Mouse (Mus musculus) neural tube, embryonic 12.5 days (tissue): ENCODE results near the gene Grm7. TPM values are rescaled to one million over a fixed set of nuclear protein-coding genes. Genes with fewer than 3 reads are reported as not detected.

Experiments used
- ATAC-seq: fragments of 200-750 bp; cut with Nextera tagmentation; 2 replicates; pipeline ENCODE4 v1.8.0; 2017; ENCODE audit warnings: low read depth, mild to moderate bottlenecking, moderate TSS enrichment, moderate library complexity; ENCODE audit not compliant: low FRiP score
- H3K27ac ChIP-seq: fragments of 300-500 bp; sonication (generic); 2 replicates; pipeline ENCODE4 v1.5.1; 2016
- H3K27me3 ChIP-seq: fragments of 300-500 bp; sonication (generic); replicated peaks from 2 replicates; pipeline ENCODE4 v1.6.1; 2016; ENCODE audit warnings: mild to moderate bottlenecking
- H3K36me3 ChIP-seq: fragments of 300-500 bp; sonication (generic); 2 replicates; pipeline ENCODE4 v1.6.1; 2016; ENCODE audit warnings: mild to moderate bottlenecking
- H3K4me1 ChIP-seq: fragments of 300-500 bp; sonication (generic); 2 replicates; pipeline ENCODE4 v1.6.1; 2016
- H3K4me2 ChIP-seq: fragments of 300-500 bp; sonication (generic); replicated peaks from 2 replicates; pipeline ENCODE4 v1.6.1; 2016; ENCODE audit warnings: mild to moderate bottlenecking
- H3K4me3 ChIP-seq: fragments of 300-500 bp; sonication (generic); 2 replicates; pipeline ENCODE4 v1.5.1; 2016
- H3K9ac ChIP-seq: fragments of 300-500 bp; sonication (generic); 2 replicates; pipeline ENCODE4 v1.6.1; 2016; ENCODE audit warnings: mild to moderate bottlenecking
- H3K9me3 ChIP-seq: fragments of 300-500 bp; sonication (generic); 2 replicates; pipeline ENCODE4 v1.6.1; 2016; ENCODE audit warnings: mild to moderate bottlenecking
- WGBS: fragments of 180-500 bp; shearing (Covaris S2); methylation state at CpG from one replicate; pipeline ENCODE4 v1.1.7; 2016; 5-methylcytosine and 5-hydroxymethylcytosine counted together
- polyA plus RNA-seq: library from polyadenylated mRNA; unstranded; fragments of >200 nt; fragmentation: Nextera tagmentation; extraction: Ambion mirVana; gene quantifications from 2 replicates; pipeline ENCODE4 v1.2.1, GENCODE M21; 2016

The Grm7 gene
- 4.0 and 5.3 TPM in 2 replicates for polyA plus RNA-seq

DNA sequence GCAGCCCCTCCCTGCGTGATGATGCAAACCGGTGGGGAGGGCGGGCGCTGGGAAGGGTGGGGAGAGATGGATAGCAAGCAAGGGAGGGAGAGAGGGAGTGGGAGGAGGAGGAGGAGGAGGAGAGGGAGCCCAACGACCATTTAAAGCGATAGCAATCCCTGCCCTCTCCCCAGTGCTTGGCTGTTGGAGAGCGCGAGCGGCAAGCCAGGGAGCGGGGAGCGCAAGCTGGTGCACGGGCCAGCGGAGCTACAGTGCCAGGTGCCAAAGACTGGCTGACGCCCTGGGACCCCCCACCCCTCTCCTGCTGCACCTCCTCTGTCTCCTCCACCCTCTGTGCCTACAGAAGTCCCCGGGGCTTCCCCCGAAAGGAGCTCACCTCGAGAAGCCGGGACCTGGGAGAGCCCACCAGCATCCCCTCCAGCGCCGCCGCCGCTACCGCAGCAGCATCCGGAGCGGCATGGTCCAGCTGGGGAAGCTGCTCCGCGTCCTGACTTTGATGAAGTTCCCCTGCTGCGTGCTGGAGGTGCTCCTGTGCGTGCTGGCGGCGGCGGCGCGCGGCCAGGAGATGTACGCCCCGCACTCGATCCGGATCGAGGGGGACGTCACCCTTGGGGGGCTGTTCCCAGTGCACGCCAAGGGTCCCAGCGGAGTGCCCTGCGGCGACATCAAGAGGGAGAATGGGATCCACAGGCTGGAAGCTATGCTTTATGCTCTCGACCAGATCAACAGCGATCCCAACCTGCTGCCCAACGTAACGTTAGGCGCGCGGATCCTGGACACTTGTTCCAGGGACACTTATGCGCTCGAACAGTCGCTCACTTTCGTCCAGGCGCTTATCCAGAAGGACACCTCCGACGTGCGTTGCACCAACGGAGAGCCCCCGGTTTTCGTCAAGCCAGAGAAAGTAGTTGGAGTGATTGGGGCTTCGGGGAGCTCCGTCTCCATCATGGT, at the start of gene Grm7:
Gene Grm7 (plus strand): TSS at position 171 of the 951 bp plus-strand sequence.
- under 1% methylated on average over 62 of the region's 65 CpGs for WGBS
- Histone ChIP-seq H3K36me3 (no peaks in the 10 kb centered on the region), H3K27me3 (peaks cover 51% of the 10 kb centered on the region)

DNA sequence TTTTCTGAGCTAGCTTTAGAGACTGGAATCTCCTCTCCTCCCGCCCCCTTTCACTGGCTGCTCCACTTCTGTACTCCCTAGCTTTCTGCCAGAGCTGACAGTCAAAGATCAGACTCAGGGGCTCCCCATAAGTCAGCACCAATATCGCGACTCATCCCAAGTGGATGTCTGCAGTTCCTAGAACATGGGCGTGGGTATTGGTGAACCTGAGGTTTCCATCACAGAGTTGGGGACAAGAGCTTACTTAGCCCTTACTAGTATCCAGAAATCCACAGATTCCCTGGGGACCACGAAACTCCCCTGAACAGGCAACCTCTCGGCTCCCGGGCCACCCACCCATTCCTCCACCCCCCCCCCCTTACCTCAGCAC, 355 bp upstream of the Grm7 start:
- WGBS = under 1% methylated on average over 7 of the region's 7 CpGs
- ATAC-seq = no peak; the same call in 1 of the 2 replicates
- Histone ChIP-seq H3K9ac (peak overlapping the region; percentile 56), H3K27me3 (peaks cover 51% of the 10 kb centered on the region), H3K36me3 (no peaks in the 10 kb centered on the region), H3K4me2 (peak overlapping the region; percentile 93), H3K4me3 (peak overlapping the region; percentile 58), H3K27ac (no peak overlapping the region), H3K9me3 (no peaks in the 10 kb centered on the region), H3K4me1 (peaks cover 4% of the 10 kb centered on the region; the same call in 1 of the 2 replicates)

More for the DNA sequence above, at the start of gene Grm7:
- peak; percentile 86 for ATAC-seq
- H3K4me3 ChIP-seq = peak within 1 kb of the TSS; percentile 58
- H3K9ac ChIP-seq = peak within 1 kb of the TSS; percentile 56
- peak within 1 kb of the TSS; percentile 93 for H3K4me2 ChIP-seq
- H3K9me3 ChIP-seq = no peaks in the 10 kb centered on the region
- no peak within 1 kb of the TSS for H3K27ac ChIP-seq
- H3K4me1 ChIP-seq = peaks cover 4% of the 10 kb centered on the region; the same call in 1 of the 2 replicates

DNA sequence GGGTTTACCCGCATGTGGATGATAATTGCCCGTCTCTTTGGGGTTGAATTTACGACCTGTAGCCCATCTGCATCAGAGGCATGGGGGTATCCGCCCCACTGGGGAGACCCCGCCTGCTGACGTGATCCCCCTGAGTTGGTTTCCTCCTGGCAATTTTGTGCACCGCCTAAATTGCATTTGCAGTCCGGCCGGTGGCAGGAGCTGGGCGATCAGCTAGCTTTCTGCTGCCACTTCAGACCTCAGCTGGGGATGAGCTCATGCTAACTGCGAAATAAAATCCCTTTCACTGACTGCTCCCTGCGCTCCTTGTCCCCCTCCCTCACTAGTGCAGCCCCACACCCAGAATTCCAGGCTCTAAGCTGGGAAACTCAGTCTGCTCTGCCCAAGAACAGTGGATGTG, 1.5 kb downstream of the Grm7 start:
- Histone ChIP-seq H3K4me1 (peaks cover 4% of the 10 kb centered on the region; the same call in 1 of the 2 replicates), H3K36me3 (no peaks in the 10 kb centered on the region), H3K27me3 (peaks cover 51% of the 10 kb centered on the region), H3K4me2 (peak overlapping the region; percentile 93), H3K9ac (no peak overlapping the region), H3K9me3 (no peaks in the 10 kb centered on the region), H3K27ac (no peak overlapping the region), H3K4me3 (peak overlapping the region; percentile 58)
- WGBS = under 1% methylated on average over 12 of the region's 12 CpGs
- ATAC-seq = no peak

DNA sequence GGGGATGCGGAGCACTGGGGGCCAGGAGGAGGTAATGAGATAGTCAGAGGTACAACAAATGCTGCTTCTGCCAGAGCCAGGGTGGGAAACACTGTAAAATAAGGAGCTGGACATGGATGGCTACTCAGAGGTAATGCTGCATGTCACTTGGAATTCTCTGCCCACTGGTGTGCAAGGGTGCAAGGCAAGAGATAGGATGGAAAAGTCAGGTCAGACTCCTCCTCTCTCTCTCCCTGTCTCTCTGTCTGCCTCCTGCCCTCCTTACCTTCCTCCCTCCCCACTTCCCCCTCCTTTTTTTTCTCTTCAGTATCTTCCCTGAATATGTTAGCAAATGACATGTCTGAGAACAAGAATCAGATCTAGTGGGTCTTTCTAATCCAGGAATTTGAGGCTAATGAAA, 3.8 kb downstream of the Grm7 start:
- Histone ChIP-seq H3K4me3 (no peak overlapping the region), H3K27me3 (peaks cover 41% of the 10 kb centered on the region), H3K36me3 (no peaks in the 10 kb centered on the region), H3K9ac (no peak overlapping the region), H3K9me3 (no peaks in the 10 kb centered on the region), H3K27ac (no peak overlapping the region), H3K4me2 (no peak overlapping the region), H3K4me1 (peaks cover 4% of the 10 kb centered on the region; the same call in 1 of the 2 replicates)
- ATAC-seq = no peak
- 90% methylated on average over 1 of the region's 1 CpGs for WGBS

DNA sequence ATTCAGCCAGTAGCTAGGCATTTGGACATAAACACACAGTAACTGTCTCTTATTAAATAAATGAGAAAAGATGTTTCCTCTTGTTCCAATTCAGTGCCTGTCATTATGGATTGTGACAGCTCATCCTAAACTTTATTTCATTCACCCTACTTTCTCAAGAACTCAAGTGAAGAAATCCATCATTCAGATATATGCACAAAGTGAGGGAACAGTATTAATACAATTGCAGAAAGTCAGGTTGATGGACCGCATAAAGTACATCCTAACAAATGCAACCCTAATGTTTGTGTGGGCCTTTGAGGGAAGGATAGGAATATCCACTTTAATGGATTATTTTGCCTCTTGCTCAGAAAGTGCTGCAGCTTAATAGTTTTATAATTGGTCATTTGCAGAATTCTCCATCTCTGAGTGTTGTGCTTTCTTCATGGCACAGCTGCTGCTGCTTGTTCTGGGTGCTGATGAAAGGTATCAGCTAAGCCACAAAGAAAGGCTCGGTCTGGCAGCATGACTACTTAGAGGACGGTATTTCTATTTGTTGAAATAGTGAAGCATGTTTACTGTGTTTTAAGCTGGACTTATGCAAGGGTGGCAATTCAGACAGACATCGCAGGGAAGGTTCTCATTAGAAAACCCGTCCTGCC, 8.1 kb downstream of the Grm7 start:
- Histone ChIP-seq H3K36me3 (no peaks in the 10 kb centered on the region), H3K4me1 (no peaks in the 10 kb centered on the region), H3K4me3 (no peak overlapping the region), H3K4me2 (no peak overlapping the region), H3K9me3 (no peaks in the 10 kb centered on the region), H3K27me3 (0 out of 2 replicates have a peak, but pooled peaks cover under 1% of the 10 kb centered on the region), H3K9ac (no peak overlapping the region), H3K27ac (no peak overlapping the region)
- ATAC-seq = no peak
- WGBS = 84% methylated on average over 5 of the region's 5 CpGs

DNA sequence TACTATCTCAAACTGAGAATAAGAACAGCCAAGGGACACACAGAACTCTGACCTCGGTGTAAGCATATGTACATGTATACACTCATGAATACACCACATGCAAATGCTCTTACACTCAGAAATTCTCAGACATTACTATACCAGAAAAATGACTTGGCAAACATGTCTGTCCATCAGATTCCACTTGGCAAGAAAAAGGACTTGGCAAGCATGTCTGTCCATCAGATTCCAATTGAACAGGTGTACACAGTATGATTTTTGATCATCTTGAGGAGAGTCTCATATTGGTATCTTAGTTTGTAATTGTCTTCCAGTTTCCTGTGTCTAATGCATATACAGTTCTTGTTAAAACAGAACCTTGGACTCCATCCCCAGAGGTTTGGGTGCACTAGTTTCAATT, 19.1 kb downstream of the Grm7 start:
- whole genome bisulfite sequencing = 100% methylated on average over 1 of the region's 1 CpGs

DNA sequence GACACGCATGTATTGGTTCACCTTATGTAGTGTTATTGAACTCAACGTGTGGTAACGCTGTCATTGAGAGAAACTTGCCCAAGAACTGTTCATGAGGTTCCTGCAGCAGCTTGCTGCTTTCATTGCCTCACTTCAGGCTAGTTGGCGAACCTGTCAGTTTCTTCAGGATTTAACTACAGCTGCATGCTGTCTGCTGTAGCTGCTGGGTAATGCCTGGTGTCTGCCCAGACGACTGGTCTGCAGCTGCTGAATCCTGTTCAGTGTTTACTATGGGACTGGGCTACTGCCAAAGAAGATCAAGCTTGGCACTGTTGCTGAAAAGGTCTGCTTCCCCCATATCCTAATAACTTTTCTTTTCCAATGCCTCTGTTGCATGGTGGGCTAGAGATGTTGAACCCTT, 23.1 kb downstream of the Grm7 start:
- Histone ChIP-seq H3K36me3 (no peaks in the 10 kb centered on the region), H3K9ac (no peak overlapping the region), H3K27ac (no peak overlapping the region), H3K4me1 (no peaks in the 10 kb centered on the region), H3K27me3 (no peaks in the 10 kb centered on the region), H3K4me2 (no peak overlapping the region), H3K4me3 (no peak overlapping the region), H3K9me3 (no peaks in the 10 kb centered on the region)
- 75% methylated on average over 5 of the region's 5 CpGs for WGBS
- ATAC-seq = no peak

More for the DNA sequence above, 19.1 kb downstream of the Grm7 start:
- no peaks in the 10 kb centered on the region for H3K36me3 ChIP-seq
- H3K4me3 ChIP-seq = no peak overlapping the region
- ATAC-seq = no peak
- no peaks in the 10 kb centered on the region for H3K27me3 ChIP-seq
- H3K9me3 ChIP-seq = no peaks in the 10 kb centered on the region
- H3K4me1 ChIP-seq = no peaks in the 10 kb centered on the region
- no peak overlapping the region for H3K4me2 ChIP-seq
- H3K9ac ChIP-seq = no peak overlapping the region
- no peak overlapping the region for H3K27ac ChIP-seq

DNA sequence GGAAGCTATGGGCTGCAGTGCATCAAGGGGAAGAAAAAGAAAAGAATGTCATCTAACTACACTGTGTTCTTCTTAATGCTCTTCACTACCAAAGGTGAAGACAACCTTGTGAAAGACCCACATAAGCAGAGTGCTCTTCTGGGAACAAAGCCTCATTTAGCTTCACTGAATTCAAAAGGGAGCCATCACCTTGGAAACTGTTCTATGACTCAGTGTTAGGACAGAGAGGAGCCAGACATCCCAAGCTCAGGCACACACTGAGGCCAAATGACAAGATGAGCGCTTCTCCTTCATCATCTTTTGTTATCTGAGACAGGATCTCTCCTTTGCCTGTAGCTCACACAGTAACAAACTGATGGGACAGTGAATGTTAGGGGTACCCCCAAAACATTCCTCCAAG, 45.6 kb downstream of the Grm7 start:
- 80% methylated on average over 1 of the region's 1 CpGs for WGBS
- no peak overlapping the region for H3K27ac ChIP-seq

DNA sequence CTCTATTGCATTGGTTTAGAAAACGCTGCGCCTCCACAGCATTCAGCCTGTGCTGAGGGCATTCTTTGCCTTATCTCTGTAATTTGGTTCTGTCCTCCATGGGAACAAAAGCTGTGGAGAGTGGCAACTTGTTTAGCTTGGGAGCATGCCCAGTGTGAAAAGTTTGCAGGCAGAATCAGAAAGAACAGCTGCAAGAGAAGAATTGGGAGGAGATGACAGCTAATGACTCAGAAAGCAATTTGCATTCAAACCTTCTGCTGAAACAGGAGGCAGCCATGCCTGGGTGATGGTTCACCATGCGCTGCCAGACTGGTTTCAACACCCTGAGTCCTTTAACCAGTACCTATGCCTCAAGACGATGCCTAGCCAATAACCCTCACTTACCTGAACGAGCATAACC, 64.4 kb downstream of the Grm7 start:
- H3K4me1 ChIP-seq = no peaks in the 10 kb centered on the region
- 80% methylated on average over 5 of the region's 5 CpGs for WGBS
- no peak for ATAC-seq

More for the DNA sequence above, 45.6 kb downstream of the Grm7 start:
- no peak for ATAC-seq
- H3K9ac ChIP-seq = no peak overlapping the region
- H3K27me3 ChIP-seq = no peaks in the 10 kb centered on the region
- no peak overlapping the region for H3K4me2 ChIP-seq
- no peaks in the 10 kb centered on the region for H3K36me3 ChIP-seq
- H3K9me3 ChIP-seq = no peaks in the 10 kb centered on the region
- H3K4me3 ChIP-seq = no peak overlapping the region
- no peaks in the 10 kb centered on the region for H3K4me1 ChIP-seq

DNA sequence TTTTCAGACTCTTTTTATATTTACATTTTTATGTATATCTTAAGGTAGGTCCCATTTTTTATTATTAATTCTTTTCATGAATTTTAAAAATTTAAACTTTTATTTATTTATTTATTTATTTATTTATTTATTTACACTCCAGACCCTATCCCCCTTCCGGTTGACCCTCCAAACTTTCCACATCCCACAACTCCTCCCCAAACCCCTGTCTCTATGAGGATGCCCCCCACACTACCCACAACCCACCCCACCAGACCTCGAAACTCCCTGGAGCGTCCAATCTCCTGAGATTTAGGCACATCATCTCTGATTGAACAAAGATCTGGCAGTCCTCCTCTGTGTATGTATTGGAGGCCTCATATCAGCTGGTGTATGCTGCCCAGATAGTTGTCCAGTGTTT, 69.6 kb downstream of the Grm7 start:
- ATAC-seq = no peak
- Histone ChIP-seq H3K27ac (no peak overlapping the region), H3K9ac (no peak overlapping the region), H3K36me3 (no peaks in the 10 kb centered on the region), H3K4me1 (no peaks in the 10 kb centered on the region), H3K9me3 (no peaks in the 10 kb centered on the region), H3K4me2 (no peak overlapping the region), H3K27me3 (no peaks in the 10 kb centered on the region), H3K4me3 (no peak overlapping the region)
- WGBS = 93% methylated on average over 3 of the region's 3 CpGs

More for the DNA sequence above, 64.4 kb downstream of the Grm7 start:
- no peak overlapping the region for H3K4me3 ChIP-seq
- no peaks in the 10 kb centered on the region for H3K9me3 ChIP-seq
- no peaks in the 10 kb centered on the region for H3K36me3 ChIP-seq
- no peak overlapping the region for H3K4me2 ChIP-seq
- no peak overlapping the region for H3K27ac ChIP-seq
- H3K9ac ChIP-seq = no peak overlapping the region
- H3K27me3 ChIP-seq = no peaks in the 10 kb centered on the region

DNA sequence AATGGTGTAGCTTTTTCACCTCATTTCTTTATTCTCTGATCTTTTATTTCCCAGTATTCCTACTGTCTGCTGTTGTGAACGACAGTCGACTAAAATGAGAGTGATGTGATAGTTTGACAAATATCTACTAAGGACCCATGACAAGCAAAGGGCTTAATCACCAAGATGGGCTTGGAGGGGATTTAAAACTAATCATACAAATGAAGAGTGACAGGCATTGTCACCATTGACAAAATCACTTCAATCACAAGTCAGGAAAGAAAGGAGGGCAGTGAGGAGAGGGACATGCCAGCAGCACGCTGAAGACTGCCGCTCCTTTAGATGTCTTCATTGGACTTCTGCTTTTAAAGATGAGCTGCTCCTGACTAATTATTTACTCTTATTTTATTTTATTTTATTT, 78.0 kb downstream of the Grm7 start:
- H3K27ac ChIP-seq = no peak overlapping the region
- H3K4me1 ChIP-seq = no peaks in the 10 kb centered on the region
- H3K4me2 ChIP-seq = no peak overlapping the region
- no peaks in the 10 kb centered on the region for H3K9me3 ChIP-seq
- no peak for ATAC-seq
- no peaks in the 10 kb centered on the region for H3K36me3 ChIP-seq
- no peaks in the 10 kb centered on the region for H3K27me3 ChIP-seq
- no peak overlapping the region for H3K9ac ChIP-seq
- WGBS = 95% methylated on average over 4 of the region's 4 CpGs
- H3K4me3 ChIP-seq = no peak overlapping the region

DNA sequence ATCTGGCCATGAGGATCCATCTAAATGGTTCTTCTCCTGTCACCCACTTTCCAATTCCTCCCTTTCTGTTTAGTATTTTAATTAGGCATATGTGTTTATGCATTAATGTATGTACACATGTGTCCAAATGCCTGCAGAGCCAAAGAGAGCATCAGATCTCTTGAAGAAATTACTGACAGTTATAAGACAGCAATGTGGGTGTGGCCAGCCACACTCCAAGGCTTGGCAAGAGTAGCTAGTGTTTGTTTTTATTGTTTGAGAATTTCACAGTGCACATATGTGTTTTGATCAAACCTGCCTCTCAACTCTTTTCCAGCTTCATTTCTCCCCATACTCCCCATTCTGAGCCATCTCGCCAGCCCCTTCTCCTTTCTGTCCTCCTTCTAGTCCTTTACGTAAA, 88.5 kb downstream of the Grm7 start:
- H3K36me3 ChIP-seq = no peaks in the 10 kb centered on the region
- no peak overlapping the region for H3K4me2 ChIP-seq
- ATAC-seq = no peak
- H3K27me3 ChIP-seq = no peaks in the 10 kb centered on the region
- H3K4me1 ChIP-seq = no peaks in the 10 kb centered on the region
- no peaks in the 10 kb centered on the region for H3K9me3 ChIP-seq
- no peak overlapping the region for H3K4me3 ChIP-seq
- H3K9ac ChIP-seq = no peak overlapping the region
- WGBS = 91% methylated on average over 2 of the region's 2 CpGs
- no peak overlapping the region for H3K27ac ChIP-seq
